8 mouse cellular contexts compared by ENCODE assay signal in the genomic region with DNA sequence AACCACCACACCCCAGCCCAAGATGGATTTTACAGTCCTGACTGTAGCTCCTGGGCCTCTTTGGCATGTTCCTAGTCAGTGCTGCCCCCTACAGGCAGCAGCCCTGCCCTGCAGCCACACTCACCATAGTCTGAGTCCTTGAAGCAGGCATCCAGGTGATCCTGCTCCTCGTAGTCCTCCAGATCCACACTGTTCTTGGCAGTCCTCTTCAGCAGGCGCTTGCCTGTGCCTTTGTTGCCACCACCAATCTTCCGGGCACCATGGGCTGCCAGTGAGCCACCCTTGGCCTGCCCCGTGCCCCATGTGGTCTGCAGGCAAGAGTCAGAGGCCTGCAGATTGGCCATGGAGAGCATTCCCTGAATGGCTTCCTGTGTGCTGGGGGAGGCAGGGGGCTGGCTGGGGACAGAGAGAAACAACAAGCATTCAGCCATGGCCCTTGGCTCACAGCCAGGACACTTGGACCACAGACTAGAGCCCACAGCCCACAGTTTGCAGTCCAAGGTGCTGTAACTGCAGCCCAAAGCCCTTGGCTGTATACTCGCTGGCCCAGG.
A peak's percentile ranks its signal among the peaks of the same experiment; 100 is the strongest.
DNase-seq lines count a peak whose midpoint lies in the region; ATAC-seq and TF ChIP-seq lines count a peak whose summit lies in the region.

No protein-coding gene starts in this region.

- H3K4me2 ChIP-seq in kidney, embryonic 15.5 days, result no peak overlapping the region
- no peak overlapping the region for H3K4me2 ChIP-seq in midbrain, embryonic 16.5 days (ENCODE audit: low read length)

- no peaks in the 10 kb centered on the region for H3K36me3 ChIP-seq in kidney, adult 2 months (ENCODE audit: control insufficient read depth, insufficient read depth, low read length)
- H3K36me3 ChIP-seq in kidney, embryonic 15.5 days, result peaks cover 80% of the 10 kb centered on the region
- peaks cover 21% of the 10 kb centered on the region; the same call in 1 of the 2 replicates for H3K36me3 ChIP-seq in midbrain, embryonic 16.5 days (ENCODE audit: control insufficient read depth, insufficient read depth, low read length)

- no peak for TF ChIP-seq POLR2A in kidney, adult 2 months (IDR thresholded peaks at IDR 0.05; ENCODE audit: low read depth, low read length)

- no peaks in the 10 kb centered on the region for H3K4me1 ChIP-seq in kidney, adult 2 months (ENCODE audit: control insufficient read depth, insufficient read depth, low read length)
- H3K4me1 ChIP-seq in kidney, embryonic 15.5 days, result no peaks in the 10 kb centered on the region
- H3K4me1 ChIP-seq in midbrain, embryonic 16.5 days (ENCODE audit: control insufficient read depth, insufficient read depth, low read length), result no peaks in the 10 kb centered on the region

- peak; percentile 49 for DNase-seq in kidney, adult 2 months
- peak; percentile 70 for DNase-seq in brain, adult 2 months (ENCODE audit: low read depth, low spot score)
- DNase-seq in heart, postnatal 36 days, result peak; percentile 42 to 62
- peak; percentile 64 for DNase-seq in left cerebral cortex, adult 11 months (ENCODE audit: low spot score)
- peak; percentile 38 for DNase-seq in testis, postnatal 14 days (ENCODE audit: low spot score)

- no peak overlapping the region for H3K4me3 ChIP-seq in kidney, adult 2 months (ENCODE audit: insufficient read depth, low read depth, low read length)
- no peak overlapping the region for H3K4me3 ChIP-seq in kidney, embryonic 15.5 days (replicated peaks)
- H3K4me3 ChIP-seq in midbrain, embryonic 16.5 days (ENCODE audit: low read depth, low read length), result no peak overlapping the region

- no peaks in the 10 kb centered on the region for H3K27me3 ChIP-seq in kidney, adult 2 months (replicated peaks; ENCODE audit: control insufficient read depth, insufficient read depth, low read length)
- no peaks in the 10 kb centered on the region for H3K27me3 ChIP-seq in kidney, embryonic 15.5 days
- H3K27me3 ChIP-seq in midbrain, embryonic 16.5 days (ENCODE audit: control insufficient read depth, insufficient read depth, low read depth, low read length), result no peaks in the 10 kb centered on the region

- H3K27ac ChIP-seq in kidney, adult 2 months (ENCODE audit: insufficient read depth, low read depth, low read length), result no peak overlapping the region
- H3K27ac ChIP-seq in kidney, embryonic 15.5 days, result no peak overlapping the region
- 0 out of 2 replicates have a peak overlapping the region, but pooled peaks have one; percentile 38 for H3K27ac ChIP-seq in midbrain, embryonic 16.5 days (ENCODE audit: low read length)

- intact Hi-C loops in heart, postnatal 36 days (cut with DNase I), result loop anchor here (10.0 kb wide), 2 partner anchors 273 to 367 kb away; no protein-coding TSS in a partner anchor

- WGBS in kidney, adult 2 months, result 77% methylated on average over 5 of the region's 5 CpGs
- 68% methylated on average over 5 of the region's 5 CpGs for WGBS in kidney, embryonic 15.5 days
- WGBS in midbrain, embryonic 16.5 days, result 62% methylated on average over 5 of the region's 5 CpGs

- H3K9ac ChIP-seq in kidney, embryonic 15.5 days, result no peak overlapping the region
- 0 out of 2 replicates have a peak overlapping the region, but pooled peaks have one; percentile 10 for H3K9ac ChIP-seq in midbrain, embryonic 16.5 days (ENCODE audit: low read depth, low read length)

- peak; percentile 84 for TF ChIP-seq CTCF in kidney, adult 2 months (conservative IDR thresholded peaks at IDR 0.05; ENCODE audit: insufficient read depth, insufficient read length, low read depth, low read length)

- no peaks in the 10 kb centered on the region for H3K9me3 ChIP-seq in kidney, embryonic 15.5 days (replicated peaks)
- no peaks in the 10 kb centered on the region for H3K9me3 ChIP-seq in midbrain, embryonic 16.5 days (replicated peaks; ENCODE audit: control insufficient read depth, low read length, poor library complexity, severe bottlenecking)

- ATAC-seq in kidney, embryonic 15.5 days (replicated peaks; ENCODE audit: low FRiP score), result no peak
- ATAC-seq in erythroblast, adult 5-6 weeks (replicated peaks; ENCODE audit: low FRiP score, poor library complexity, severe bottlenecking), result 0 out of 2 replicates have a peak, but pooled peaks have one; percentile 50
- ATAC-seq in midbrain, embryonic 16.5 days, result 0 out of 2 replicates have a peak, but pooled peaks have one; percentile 26
